Mouse (Mus musculus): Measurements from ENCODE around the gene Slc35e1. TPM values are rescaled to one million over a fixed set of nuclear protein-coding genes. Genes with fewer than 3 reads are reported as not detected.

The Slc35e1 gene
- 14.0 and 15.3 TPM in 2 replicates for polyA plus RNA-seq (2016; fragmentation: Nextera tagmentation; extraction: Ambion mirVana)

GRCm38 (mm10) chr8:72491680-72492621 lies at the start of gene Slc35e1:
Slc35e1 (minus strand) TSS chr8:72492614.
- Histone ChIP-seq H3K27me3 (ENCODE audit: poor library complexity, severe bottlenecking) (no peaks in the 10 kb centered on the region), H3K4me3 (peak within 1 kb of the TSS; percentile 94), H3K36me3 (replicated peaks) (peaks cover 65% of the 10 kb centered on the region), H3K27ac (peak within 1 kb of the TSS; percentile 88), H3K9me3 (no peaks in the 10 kb centered on the region), H3K4me1 (peaks cover 54% of the 10 kb centered on the region)
- DNase-seq (ENCODE audit: extremely low spot score, low spot score), result peak; percentile 23
- 1% methylated on average over 98 of the region's 98 CpGs for WGBS

GRCm38 (mm10) chr8:72539234-72539633 lies 46.8 kb upstream of the Slc35e1 start:
- DNase-seq (ENCODE audit: extremely low spot score, low spot score), result no peak
- H3K36me3 ChIP-seq (replicated peaks), result peaks cover 37% of the 10 kb centered on the region
- no peaks in the 10 kb centered on the region for H3K4me1 ChIP-seq
- H3K27ac ChIP-seq, result no peak overlapping the region
- H3K27me3 ChIP-seq (ENCODE audit: poor library complexity, severe bottlenecking), result no peaks in the 10 kb centered on the region
- H3K9me3 ChIP-seq, result no peaks in the 10 kb centered on the region
- no peak overlapping the region for H3K4me3 ChIP-seq

GRCm38 (mm10) chr8:72534888-72535287 lies 42.5 kb upstream of the Slc35e1 start:
- no peaks in the 10 kb centered on the region for H3K9me3 ChIP-seq
- H3K36me3 ChIP-seq (replicated peaks), result peaks cover 34% of the 10 kb centered on the region
- no peak for DNase-seq (ENCODE audit: extremely low spot score, low spot score)
- H3K27ac ChIP-seq, result no peak overlapping the region
- H3K4me3 ChIP-seq, result no peak overlapping the region
- H3K4me1 ChIP-seq, result no peaks in the 10 kb centered on the region
- 93% methylated on average over 3 of the region's 3 CpGs for WGBS
- H3K27me3 ChIP-seq (ENCODE audit: poor library complexity, severe bottlenecking), result no peaks in the 10 kb centered on the region

GRCm38 (mm10) chr8:72532103-72532502 lies 39.7 kb upstream of the Slc35e1 start:
- Histone ChIP-seq H3K4me1 (no peaks in the 10 kb centered on the region), H3K27me3 (ENCODE audit: poor library complexity, severe bottlenecking) (no peaks in the 10 kb centered on the region), H3K27ac (no peak overlapping the region), H3K9me3 (no peaks in the 10 kb centered on the region), H3K36me3 (replicated peaks) (peaks cover 45% of the 10 kb centered on the region), H3K4me3 (no peak overlapping the region)
- no peak for DNase-seq (ENCODE audit: extremely low spot score, low spot score)
- WGBS, result 91% methylated on average over 1 of the region's 1 CpGs

GRCm38 (mm10) chr8:72521888-72522287 lies 29.5 kb upstream of the Slc35e1 start:
- H3K27me3 ChIP-seq (ENCODE audit: poor library complexity, severe bottlenecking), result no peaks in the 10 kb centered on the region
- DNase-seq (ENCODE audit: extremely low spot score, low spot score), result no peak
- peaks cover 38% of the 10 kb centered on the region for H3K36me3 ChIP-seq (replicated peaks)
- H3K27ac ChIP-seq, result no peak overlapping the region
- H3K9me3 ChIP-seq, result no peaks in the 10 kb centered on the region; the same call in 1 of the 2 replicates
- H3K4me1 ChIP-seq, result peaks cover 16% of the 10 kb centered on the region
- H3K4me3 ChIP-seq, result no peak overlapping the region

GRCm38 (mm10) chr8:72517421-72517988 lies 25.1 kb upstream of the Slc35e1 start:
- Histone ChIP-seq H3K4me1 (peaks cover 16% of the 10 kb centered on the region), H3K27ac (0 out of 2 replicates have a peak overlapping the region, but pooled peaks have one; percentile 73), H3K9me3 (no peaks in the 10 kb centered on the region), H3K27me3 (ENCODE audit: poor library complexity, severe bottlenecking) (no peaks in the 10 kb centered on the region), H3K36me3 (replicated peaks) (peaks cover 35% of the 10 kb centered on the region), H3K4me3 (no peak overlapping the region)
- no peak for DNase-seq (ENCODE audit: extremely low spot score, low spot score)
- WGBS, result 75% methylated on average over 7 of the region's 7 CpGs

GRCm38 (mm10) chr8:72513158-72513557 lies 20.7 kb upstream of the Slc35e1 start:
- Histone ChIP-seq H3K9me3 (no peaks in the 10 kb centered on the region), H3K4me1 (peaks cover 11% of the 10 kb centered on the region), H3K36me3 (replicated peaks) (peaks cover 25% of the 10 kb centered on the region), H3K4me3 (no peak overlapping the region), H3K27me3 (ENCODE audit: poor library complexity, severe bottlenecking) (no peaks in the 10 kb centered on the region), H3K27ac (no peak overlapping the region)
- 90% methylated on average over 1 of the region's 1 CpGs for WGBS
- no peak for DNase-seq (ENCODE audit: extremely low spot score, low spot score)

GRCm38 (mm10) chr8:72512648-72513047 lies 20.2 kb upstream of the Slc35e1 start:
- Histone ChIP-seq H3K9me3 (no peaks in the 10 kb centered on the region), H3K4me3 (no peak overlapping the region), H3K4me1 (peaks cover 6% of the 10 kb centered on the region), H3K27me3 (ENCODE audit: poor library complexity, severe bottlenecking) (no peaks in the 10 kb centered on the region), H3K36me3 (replicated peaks) (peaks cover 23% of the 10 kb centered on the region), H3K27ac (no peak overlapping the region)
- 94% methylated on average over 1 of the region's 1 CpGs for WGBS
- no peak for DNase-seq (ENCODE audit: extremely low spot score, low spot score)

GRCm38 (mm10) chr8:72507505-72507904 lies 15.1 kb upstream of the Slc35e1 start:
- Histone ChIP-seq H3K4me1 (no peaks in the 10 kb centered on the region), H3K27ac (no peak overlapping the region), H3K9me3 (no peaks in the 10 kb centered on the region), H3K27me3 (ENCODE audit: poor library complexity, severe bottlenecking) (no peaks in the 10 kb centered on the region), H3K4me3 (no peak overlapping the region), H3K36me3 (replicated peaks) (peaks cover 17% of the 10 kb centered on the region)
- DNase-seq (ENCODE audit: extremely low spot score, low spot score), result no peak
- WGBS, result 92% methylated on average over 1 of the region's 1 CpGs

GRCm38 (mm10) chr8:72504637-72505314 lies 12.4 kb upstream of the Slc35e1 start:
- Histone ChIP-seq H3K27me3 (ENCODE audit: poor library complexity, severe bottlenecking) (no peaks in the 10 kb centered on the region), H3K4me1 (no peaks in the 10 kb centered on the region), H3K36me3 (replicated peaks) (peaks cover 27% of the 10 kb centered on the region), H3K4me3 (no peak overlapping the region), H3K27ac (no peak overlapping the region), H3K9me3 (no peaks in the 10 kb centered on the region)
- no peak for DNase-seq (ENCODE audit: extremely low spot score, low spot score)

GRCm38 (mm10) chr8:72504137-72504536 lies 11.7 kb upstream of the Slc35e1 start:
- Histone ChIP-seq H3K36me3 (replicated peaks) (peaks cover 33% of the 10 kb centered on the region), H3K27me3 (ENCODE audit: poor library complexity, severe bottlenecking) (no peaks in the 10 kb centered on the region), H3K4me1 (no peaks in the 10 kb centered on the region), H3K27ac (no peak overlapping the region), H3K9me3 (no peaks in the 10 kb centered on the region), H3K4me3 (no peak overlapping the region)
- DNase-seq (ENCODE audit: extremely low spot score, low spot score), result no peak

GRCm38 (mm10) chr8:72500521-72500931 lies 8.1 kb upstream of the Slc35e1 start:
- DNase-seq (ENCODE audit: extremely low spot score, low spot score), result no peak
- no peak overlapping the region for H3K4me3 ChIP-seq
- H3K9me3 ChIP-seq, result no peaks in the 10 kb centered on the region
- no peak overlapping the region for H3K27ac ChIP-seq
- WGBS, result 94% methylated on average over 1 of the region's 1 CpGs
- peaks cover 12% of the 10 kb centered on the region; the same call in 1 of the 2 replicates for H3K4me1 ChIP-seq
- peaks cover 70% of the 10 kb centered on the region for H3K36me3 ChIP-seq (replicated peaks)
- no peaks in the 10 kb centered on the region for H3K27me3 ChIP-seq (ENCODE audit: poor library complexity, severe bottlenecking)

Measured in forebrain, embryonic 10.5 days (tissue).